Mouse (Mus musculus): ENCODE results near the gene Fam187b. TPM values are rescaled to one million over a fixed set of nuclear protein-coding genes. Genes with fewer than 3 reads are reported as not detected.
A peak's percentile ranks its signal among the peaks of the same experiment; 100 is the strongest.

Fam187b gene
- polyA plus RNA-seq, 1 experiment from 2014 or later: 0.60 TPM

- no peak overlapping the region for H3K27ac ChIP-seq (ENCODE audit: poor library complexity, severe bottlenecking)
- H3K9me3 ChIP-seq (replicated peaks): no peaks in the 10 kb centered on the region; the same call in 1 of the 2 replicates
- no peaks in the 10 kb centered on the region for H3K4me1 ChIP-seq (replicated peaks)
- WGBS: 77% methylated on average over 9 of the region's 9 CpGs
- no peaks in the 10 kb centered on the region for H3K27me3 ChIP-seq (replicated peaks)
- H3K4me2 ChIP-seq: no peak overlapping the region
- H3K36me3 ChIP-seq: no peaks in the 10 kb centered on the region
- H3K9ac ChIP-seq: no peak overlapping the region
- ATAC-seq (ENCODE audit: insufficient number of reproducible peaks, low FRiP score): no peak
- no peak overlapping the region for H3K4me3 ChIP-seq
Measured at GRCm38 (mm10) chr7:30985357-30985756, 11.8 kb downstream of the Fam187b start.

GRCm38 (mm10) chr7:30988519-30989162 lies 15.1 kb downstream of the Fam187b start:
- Histone ChIP-seq H3K4me2 (no peak overlapping the region), H3K27me3 (replicated peaks) (no peaks in the 10 kb centered on the region), H3K9me3 (replicated peaks) (no peaks in the 10 kb centered on the region; the same call in 1 of the 2 replicates), H3K9ac (no peak overlapping the region), H3K27ac (ENCODE audit: poor library complexity, severe bottlenecking) (no peak overlapping the region), H3K4me1 (replicated peaks) (peaks cover 4% of the 10 kb centered on the region; the same call in 1 of the 2 replicates), H3K4me3 (no peak overlapping the region), H3K36me3 (no peaks in the 10 kb centered on the region)
- ATAC-seq (ENCODE audit: insufficient number of reproducible peaks, low FRiP score): no peak
- WGBS: 75% methylated on average over 4 of the region's 4 CpGs

DNA sequence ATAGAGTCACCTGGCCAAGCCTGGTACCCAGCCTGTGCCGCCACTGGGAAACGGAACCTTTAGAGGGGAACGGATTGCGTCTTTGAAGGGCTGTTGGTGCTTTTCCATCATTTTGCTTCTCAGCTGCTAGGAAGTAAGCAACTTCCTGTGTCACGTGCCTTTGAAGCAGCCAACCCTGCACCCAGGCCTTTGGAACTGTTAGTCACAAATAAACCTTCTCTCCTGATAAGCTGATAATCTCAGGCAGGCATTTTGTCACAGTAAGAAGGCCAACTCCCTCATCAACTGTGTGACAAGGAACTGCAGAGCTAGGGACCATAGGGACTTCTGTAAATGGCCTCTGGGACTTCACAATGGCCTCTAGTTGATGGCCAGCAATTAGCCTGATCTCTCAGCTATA lies 18.6 kb downstream of the Fam187b start:
- 57% methylated on average over 5 of the region's 5 CpGs for WGBS
- no peak for ATAC-seq (ENCODE audit: insufficient number of reproducible peaks, low FRiP score)
- H3K9me3 ChIP-seq (replicated peaks): peaks cover 16% of the 10 kb centered on the region
- H3K36me3 ChIP-seq: no peaks in the 10 kb centered on the region
- H3K4me1 ChIP-seq (replicated peaks): peaks cover 4% of the 10 kb centered on the region; the same call in 1 of the 2 replicates
- H3K27ac ChIP-seq (ENCODE audit: poor library complexity, severe bottlenecking): no peak overlapping the region
- no peak overlapping the region for H3K9ac ChIP-seq
- no peaks in the 10 kb centered on the region for H3K27me3 ChIP-seq (replicated peaks)
- no peak overlapping the region for H3K4me3 ChIP-seq
- no peak overlapping the region for H3K4me2 ChIP-seq

DNA sequence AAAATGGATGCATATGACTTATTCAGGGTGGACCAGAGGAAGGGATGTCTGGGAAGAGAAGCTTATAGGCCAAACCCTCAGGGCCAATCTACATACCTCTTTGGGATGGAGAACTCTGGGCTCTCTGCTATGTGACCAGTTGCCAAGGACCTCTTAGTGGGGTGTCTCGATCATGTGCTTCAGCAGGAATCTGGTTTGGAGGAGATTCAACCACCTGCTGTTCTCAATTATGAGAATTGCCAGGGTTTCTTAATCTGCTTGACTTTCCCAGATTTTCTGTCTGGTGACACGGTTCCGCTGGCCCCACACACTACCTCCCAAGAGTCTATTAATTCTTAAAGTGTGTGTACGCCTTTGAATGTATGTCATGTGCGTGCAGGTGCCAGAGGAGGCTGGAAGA lies 20.4 kb downstream of the Fam187b start:
- H3K27ac ChIP-seq (ENCODE audit: poor library complexity, severe bottlenecking): no peak overlapping the region

DNA sequence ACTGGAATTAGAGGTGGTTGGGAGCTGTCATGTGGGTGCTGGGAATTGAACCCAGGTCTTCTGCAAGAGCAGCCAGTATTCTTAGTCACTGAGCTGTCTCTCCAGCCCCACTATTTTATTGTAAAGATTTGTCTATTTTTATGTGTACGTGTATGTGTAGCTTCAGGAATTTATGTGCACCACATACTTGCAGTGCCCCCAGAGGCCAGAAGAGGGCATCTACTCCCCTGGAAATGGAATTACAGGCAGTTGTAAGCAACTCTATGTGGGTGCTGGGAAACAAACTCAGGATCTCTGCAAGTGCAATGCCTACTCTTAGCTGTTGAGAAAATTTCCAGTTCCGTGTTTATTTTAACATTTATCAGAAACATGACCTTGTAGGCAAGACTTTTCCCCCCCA lies 22.9 kb downstream of the Fam187b start:
- no peaks in the 10 kb centered on the region for H3K27me3 ChIP-seq (replicated peaks)
- ATAC-seq (ENCODE audit: insufficient number of reproducible peaks, low FRiP score): no peak
- H3K9ac ChIP-seq: no peak overlapping the region
- 86% methylated on average over 2 of the region's 2 CpGs for WGBS
- H3K27ac ChIP-seq (ENCODE audit: poor library complexity, severe bottlenecking): no peak overlapping the region
- peaks cover 18% of the 10 kb centered on the region for H3K4me1 ChIP-seq (replicated peaks)
- H3K9me3 ChIP-seq (replicated peaks): peaks cover 16% of the 10 kb centered on the region
- no peaks in the 10 kb centered on the region for H3K36me3 ChIP-seq
- no peak overlapping the region for H3K4me3 ChIP-seq
- no peak overlapping the region for H3K4me2 ChIP-seq

More for the DNA sequence above, 20.4 kb downstream of the Fam187b start:
- no peaks in the 10 kb centered on the region for H3K36me3 ChIP-seq
- H3K9me3 ChIP-seq (replicated peaks): peaks cover 16% of the 10 kb centered on the region
- no peaks in the 10 kb centered on the region for H3K27me3 ChIP-seq (replicated peaks)
- ATAC-seq (ENCODE audit: insufficient number of reproducible peaks, low FRiP score): no peak
- no peak overlapping the region for H3K4me2 ChIP-seq
- peaks cover 4% of the 10 kb centered on the region; the same call in 1 of the 2 replicates for H3K4me1 ChIP-seq (replicated peaks)
- H3K4me3 ChIP-seq: no peak overlapping the region
- H3K9ac ChIP-seq: no peak overlapping the region
- WGBS: 79% methylated on average over 5 of the region's 5 CpGs

DNA sequence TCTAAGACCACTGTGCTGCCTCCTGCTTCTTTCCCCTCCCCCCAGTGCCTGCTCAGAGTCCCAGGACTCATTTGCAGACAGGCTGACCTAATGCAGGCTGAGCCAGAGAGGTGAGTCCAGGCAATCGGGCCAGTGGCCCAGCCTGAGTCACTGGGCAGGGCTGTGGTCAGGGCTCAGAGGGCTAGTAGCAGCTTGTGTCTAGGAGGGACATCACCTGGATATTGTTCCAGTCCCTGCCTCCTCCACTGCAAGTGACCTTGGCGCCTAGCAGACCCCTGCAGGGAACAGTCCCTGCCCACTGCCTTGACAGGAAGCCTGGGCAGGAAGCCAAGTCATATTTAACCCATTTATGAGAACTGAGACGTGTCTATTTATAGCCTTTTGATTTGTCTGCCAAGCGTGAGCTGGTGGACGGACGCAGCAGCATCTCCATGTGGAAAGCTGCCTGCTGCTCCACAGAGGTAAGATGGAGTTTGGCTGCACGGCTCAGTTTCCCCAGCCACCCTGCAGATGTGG lies 27.0 kb downstream of the Fam187b start:
- Histone ChIP-seq H3K27me3 (replicated peaks) (no peaks in the 10 kb centered on the region), H3K4me1 (replicated peaks) (peaks cover 23% of the 10 kb centered on the region), H3K36me3 (no peaks in the 10 kb centered on the region), H3K9me3 (replicated peaks) (peaks cover 15% of the 10 kb centered on the region), H3K9ac (peak overlapping the region; percentile 11; the same call in 1 of the 2 replicates), H3K4me3 (no peak overlapping the region), H3K27ac (ENCODE audit: poor library complexity, severe bottlenecking) (peak overlapping the region; percentile 75), H3K4me2 (peak overlapping the region; percentile 32)
- WGBS: 11% methylated on average over 7 of the region's 7 CpGs
- peak; percentile 80 for ATAC-seq (ENCODE audit: insufficient number of reproducible peaks, low FRiP score)

- H3K36me3 ChIP-seq: no peaks in the 10 kb centered on the region
- no peak overlapping the region for H3K4me3 ChIP-seq
- peak; percentile 61 for ATAC-seq (ENCODE audit: insufficient number of reproducible peaks, low FRiP score)
- no peaks in the 10 kb centered on the region for H3K27me3 ChIP-seq (replicated peaks)
- WGBS: 42% methylated on average over 8 of the region's 8 CpGs
- H3K4me2 ChIP-seq: no peak overlapping the region
- no peaks in the 10 kb centered on the region for H3K9me3 ChIP-seq (replicated peaks)
- H3K4me1 ChIP-seq (replicated peaks): peaks cover 23% of the 10 kb centered on the region
- no peak overlapping the region for H3K27ac ChIP-seq (ENCODE audit: poor library complexity, severe bottlenecking)
- H3K9ac ChIP-seq: no peak overlapping the region
Measured at GRCm38 (mm10) chr7:31002650-31003049, 29.1 kb downstream of the Fam187b start.

DNA sequence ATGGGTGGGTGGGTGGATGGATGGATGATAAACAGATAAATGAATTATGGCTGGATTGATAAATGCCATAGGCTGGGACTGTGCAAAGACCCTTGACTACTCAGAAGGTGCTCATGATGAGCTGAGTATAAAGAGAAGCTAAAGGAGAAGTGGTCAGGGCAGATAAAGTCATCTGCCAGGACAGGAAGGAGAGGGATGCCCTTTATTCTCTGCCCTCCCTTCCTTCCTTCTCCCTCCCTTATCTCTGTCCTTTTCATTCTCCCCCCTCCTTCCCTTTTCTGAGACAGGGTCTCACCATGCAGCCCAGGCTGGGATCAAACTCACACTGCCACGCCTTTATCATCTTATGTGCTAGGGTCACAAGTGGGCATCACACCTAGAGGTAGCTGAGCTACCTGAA lies 34.2 kb downstream of the Fam187b start:
- Histone ChIP-seq H3K9me3 (replicated peaks) (no peaks in the 10 kb centered on the region), H3K4me3 (no peak overlapping the region), H3K36me3 (no peaks in the 10 kb centered on the region), H3K4me1 (replicated peaks) (peaks cover under 1% of the 10 kb centered on the region; the same call in 1 of the 2 replicates), H3K4me2 (no peak overlapping the region), H3K9ac (no peak overlapping the region), H3K27me3 (replicated peaks) (no peaks in the 10 kb centered on the region), H3K27ac (ENCODE audit: poor library complexity, severe bottlenecking) (no peak overlapping the region)
- WGBS: 58% methylated on average over 1 of the region's 1 CpGs
- no peak for ATAC-seq (ENCODE audit: insufficient number of reproducible peaks, low FRiP score)

DNA sequence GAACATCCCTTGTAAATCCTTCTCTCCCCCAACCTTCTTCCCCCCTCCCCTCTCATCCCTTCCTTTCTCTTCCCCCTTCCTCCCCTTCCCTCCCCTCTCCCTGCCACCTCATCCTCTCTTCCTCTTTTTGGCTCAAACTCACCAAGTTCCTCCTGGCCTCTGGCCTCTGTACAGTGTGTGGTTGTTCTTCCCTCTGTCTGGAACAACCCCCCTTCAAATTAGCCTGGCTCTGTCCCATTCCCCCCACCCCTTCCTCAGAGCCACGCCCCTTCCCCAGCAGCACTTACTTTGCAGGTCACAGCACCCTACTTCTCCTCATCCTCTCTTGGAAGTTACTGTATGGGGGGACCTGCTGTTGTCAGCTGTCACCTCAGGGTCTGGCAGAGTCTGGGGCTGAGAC lies 34.6 kb downstream of the Fam187b start:
- Histone ChIP-seq H3K9me3 (replicated peaks) (no peaks in the 10 kb centered on the region), H3K4me2 (no peak overlapping the region), H3K4me3 (no peak overlapping the region), H3K36me3 (no peaks in the 10 kb centered on the region), H3K9ac (no peak overlapping the region), H3K27ac (ENCODE audit: poor library complexity, severe bottlenecking) (no peak overlapping the region), H3K4me1 (replicated peaks) (no peaks in the 10 kb centered on the region), H3K27me3 (replicated peaks) (no peaks in the 10 kb centered on the region)
- 57% methylated on average over 1 of the region's 1 CpGs for WGBS
- ATAC-seq (ENCODE audit: insufficient number of reproducible peaks, low FRiP score): no peak

GRCm38 (mm10) chr7:31008889-31009288 lies 35.3 kb downstream of the Fam187b start:
- H3K27ac ChIP-seq (ENCODE audit: poor library complexity, severe bottlenecking): no peak overlapping the region
- no peaks in the 10 kb centered on the region for H3K4me1 ChIP-seq (replicated peaks)
- WGBS: 59% methylated on average over 3 of the region's 3 CpGs
- H3K4me2 ChIP-seq: no peak overlapping the region
- no peak for ATAC-seq (ENCODE audit: insufficient number of reproducible peaks, low FRiP score)
- no peaks in the 10 kb centered on the region for H3K36me3 ChIP-seq
- H3K9ac ChIP-seq: no peak overlapping the region
- no peaks in the 10 kb centered on the region for H3K27me3 ChIP-seq (replicated peaks)
- no peaks in the 10 kb centered on the region for H3K9me3 ChIP-seq (replicated peaks)
- no peak overlapping the region for H3K4me3 ChIP-seq

DNA sequence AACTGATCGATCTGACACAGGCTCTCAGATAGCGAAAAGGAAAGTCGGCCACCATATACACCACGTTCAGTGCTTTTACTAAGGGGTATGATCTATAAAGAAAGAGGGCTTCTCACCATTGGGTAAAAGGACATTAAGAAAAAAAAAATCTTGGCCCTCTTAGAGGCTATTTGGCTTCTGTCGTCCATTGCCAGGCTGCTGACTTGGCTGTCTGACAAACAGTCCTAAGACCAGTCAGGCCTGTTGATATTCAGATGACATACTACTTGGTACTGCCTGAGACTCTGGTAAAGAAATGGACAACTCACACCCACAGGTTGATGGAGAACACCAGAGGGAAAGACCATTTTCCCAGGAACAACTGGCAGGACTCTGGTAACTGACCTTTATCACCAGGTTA lies 39.4 kb downstream of the Fam187b start:
- Histone ChIP-seq H3K4me1 (replicated peaks) (peaks cover 17% of the 10 kb centered on the region), H3K27ac (ENCODE audit: poor library complexity, severe bottlenecking) (no peak overlapping the region), H3K27me3 (replicated peaks) (no peaks in the 10 kb centered on the region), H3K9ac (no peak overlapping the region), H3K4me2 (no peak overlapping the region), H3K36me3 (no peaks in the 10 kb centered on the region), H3K4me3 (no peak overlapping the region), H3K9me3 (replicated peaks) (no peaks in the 10 kb centered on the region)
- ATAC-seq (ENCODE audit: insufficient number of reproducible peaks, low FRiP score): no peak
- 82% methylated on average over 5 of the region's 5 CpGs for WGBS
